Mouse (Mus musculus) layer of hippocampus, adult 11-12 months (tissue): Measurements from ENCODE around the gene Zfp646.
"Not testable (repeated sequence)": the region's sequence is repeated elsewhere in the genome, so short reads cannot be mapped to it uniquely, and the experiment has no call there.

Experiments used
- DNase-seq: peaks from one replicate; pipeline ENCODE4 v3.0.0; 2022; ENCODE audit warnings: low spot score

Zfp646 gene

DNA sequence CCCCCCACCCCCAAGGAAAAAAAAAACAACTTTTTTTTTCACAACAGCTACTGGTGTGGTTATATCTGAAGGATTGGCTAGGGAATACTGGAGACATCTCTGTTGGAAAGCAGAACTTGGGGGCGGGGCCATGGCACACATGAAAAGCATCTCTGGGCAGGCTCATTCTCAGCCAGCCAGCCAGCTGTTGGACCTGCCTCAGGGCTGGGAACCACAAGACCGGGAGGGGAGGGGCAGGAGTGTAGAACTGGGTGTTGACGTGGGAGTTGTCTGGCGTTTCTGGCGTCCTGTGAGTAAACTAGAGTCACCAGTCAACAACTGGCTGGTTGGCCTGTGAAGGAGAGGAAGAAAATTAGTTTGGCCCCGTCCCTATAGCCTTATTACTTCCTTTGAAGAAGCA is 9.9 kb downstream of the Zfp646 start:
- peak; percentile 55 for DNase-seq

GRCm38 (mm10) chr7:127886551-127886950 is 10.5 kb downstream of the Zfp646 start:
- DNase-seq = no peak

DNA sequence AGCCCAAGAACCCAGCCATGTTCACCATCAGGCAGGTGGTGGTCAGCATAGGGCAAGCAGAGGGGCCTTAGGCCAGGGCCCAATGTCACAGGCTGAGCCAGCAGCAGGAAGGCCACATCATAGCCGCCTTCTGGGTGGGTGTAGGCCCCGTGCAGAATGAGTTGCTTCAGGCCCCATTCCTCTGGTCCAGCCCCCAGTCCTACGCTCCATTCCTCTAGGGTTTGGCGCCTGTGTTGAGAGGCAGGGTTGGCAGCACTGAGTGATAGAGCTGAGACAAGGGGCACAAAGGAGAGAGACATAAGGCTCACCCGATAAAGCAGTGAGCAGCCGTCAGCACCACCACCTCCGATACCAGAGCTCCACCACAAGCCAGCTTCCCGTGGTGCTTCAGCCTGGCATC is 11.2 kb downstream of the Zfp646 start:
- DNase-seq = no peak

DNA sequence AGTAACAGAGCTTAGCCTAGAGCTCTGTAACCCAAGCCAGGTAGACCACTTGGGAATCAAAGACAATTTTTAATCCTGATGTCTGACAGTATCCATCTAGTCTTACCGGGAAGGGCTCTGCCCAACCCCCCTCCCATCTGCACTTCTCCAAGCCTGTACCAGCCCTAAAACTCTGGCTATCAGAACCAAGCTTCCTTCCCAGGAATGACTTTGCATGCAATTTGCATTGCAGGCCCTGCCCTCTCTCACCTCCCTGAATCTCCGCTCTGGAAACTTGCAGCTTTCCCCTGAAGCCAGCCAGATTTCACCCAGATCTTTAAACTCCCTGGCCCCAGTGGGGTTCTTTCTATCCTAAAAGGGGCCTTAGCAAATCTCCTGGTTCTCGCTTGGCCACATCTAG is 11.8 kb downstream of the Zfp646 start:
- no peak for DNase-seq

- no peak for DNase-seq
Observed at GRCm38 (mm10) chr7:127888821-127889220, 12.8 kb downstream of the Zfp646 start.

DNA sequence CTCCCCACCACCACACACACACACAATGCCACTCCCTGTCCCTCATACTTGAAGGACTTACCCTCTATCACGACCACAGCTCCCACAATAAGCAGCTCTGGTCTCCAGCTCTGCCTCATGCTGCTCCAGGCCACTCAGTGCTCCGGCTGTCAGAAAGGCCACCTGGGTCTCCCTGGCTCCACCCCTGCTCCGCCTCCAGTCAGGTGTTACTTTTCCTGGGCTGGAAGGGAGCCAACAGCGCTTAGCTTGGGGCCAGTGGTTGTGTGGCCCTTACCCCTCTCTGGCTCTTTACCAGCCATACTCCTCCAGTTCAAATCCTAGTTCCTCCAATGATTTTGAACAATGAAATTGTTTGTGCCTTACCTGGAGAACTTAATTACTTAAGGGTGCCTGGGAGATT is 14.8 kb downstream of the Zfp646 start, which contains the start of gene Prss53:
Prss53 (minus strand) TSS at position 173 of the 400 bp plus-strand sequence.
- DNase-seq = no peak

DNA sequence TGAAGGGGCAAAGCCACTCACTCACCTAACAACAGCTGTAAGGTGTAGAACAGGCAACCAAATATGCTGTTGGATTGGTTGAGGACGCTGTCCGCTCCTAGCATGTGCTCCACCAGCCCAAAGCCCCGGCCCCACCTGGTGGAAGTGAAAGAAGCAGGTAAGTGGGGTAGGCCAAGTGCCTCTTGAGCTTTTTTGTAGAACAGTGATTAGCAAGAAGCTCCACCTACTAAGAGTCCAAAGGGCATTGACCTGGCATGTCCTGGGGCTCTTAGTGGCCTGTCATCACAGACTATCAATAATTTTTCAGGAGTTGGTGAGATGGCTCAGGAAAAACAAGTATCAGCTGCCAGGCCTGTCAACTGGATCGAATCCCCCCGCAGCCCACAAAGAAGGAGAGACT is 18.5 kb downstream of the Zfp646 start:
- no peak for DNase-seq

GRCm38 (mm10) chr7:127895442-127895841 is 19.4 kb downstream of the Zfp646 start, which contains the start of the genes Gm21974 and Vkorc1:
TSS of gene Gm21974 (minus strand) at chr7:127895454.
TSS of gene Vkorc1 (minus strand) at chr7:127895617.
- DNase-seq = peak; percentile 96

DNA sequence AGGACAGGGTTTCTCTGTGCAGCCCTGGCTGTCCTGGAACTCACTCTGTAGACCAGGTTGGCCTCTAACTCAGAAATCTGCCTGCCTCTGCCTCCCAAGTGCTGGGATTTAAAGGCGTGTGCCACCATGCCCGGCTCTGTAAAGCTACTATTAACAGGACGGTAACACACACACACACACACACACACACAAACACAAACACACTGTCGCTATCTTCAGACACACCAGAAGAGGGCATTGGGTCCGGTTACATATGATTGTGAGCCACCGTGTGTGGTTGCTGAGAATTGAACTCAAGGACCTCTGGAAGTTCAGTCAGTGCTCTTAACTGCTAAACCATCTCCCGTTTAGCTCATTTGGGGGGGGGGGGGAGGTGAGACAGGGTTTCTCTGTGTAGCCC is 19.9 kb downstream of the Zfp646 start:
- DNase-seq = not testable (repeated sequence)

DNA sequence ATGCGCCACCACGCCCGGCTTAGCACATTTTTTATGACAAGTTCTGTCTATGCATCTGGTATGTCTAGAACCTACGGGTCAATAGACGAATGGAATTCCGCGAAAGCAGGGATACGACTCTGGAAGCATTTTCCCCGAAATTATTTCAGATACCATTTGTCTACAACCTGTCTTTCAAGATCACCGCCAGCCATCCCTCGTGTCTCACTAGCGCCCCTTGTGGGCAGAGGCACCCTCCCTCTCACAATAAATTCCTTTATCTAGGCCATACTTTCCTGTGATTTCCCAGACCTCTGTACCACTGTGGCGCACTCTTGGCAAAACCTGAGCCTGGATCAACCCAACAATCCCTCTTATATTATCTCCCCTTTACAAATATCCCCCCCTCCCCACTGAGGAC is 20.4 kb downstream of the Zfp646 start:
- DNase-seq = peak; percentile 74

- no peak for DNase-seq
Observed at GRCm38 (mm10) chr7:127897542-127897941, 21.5 kb downstream of the Zfp646 start.

DNA sequence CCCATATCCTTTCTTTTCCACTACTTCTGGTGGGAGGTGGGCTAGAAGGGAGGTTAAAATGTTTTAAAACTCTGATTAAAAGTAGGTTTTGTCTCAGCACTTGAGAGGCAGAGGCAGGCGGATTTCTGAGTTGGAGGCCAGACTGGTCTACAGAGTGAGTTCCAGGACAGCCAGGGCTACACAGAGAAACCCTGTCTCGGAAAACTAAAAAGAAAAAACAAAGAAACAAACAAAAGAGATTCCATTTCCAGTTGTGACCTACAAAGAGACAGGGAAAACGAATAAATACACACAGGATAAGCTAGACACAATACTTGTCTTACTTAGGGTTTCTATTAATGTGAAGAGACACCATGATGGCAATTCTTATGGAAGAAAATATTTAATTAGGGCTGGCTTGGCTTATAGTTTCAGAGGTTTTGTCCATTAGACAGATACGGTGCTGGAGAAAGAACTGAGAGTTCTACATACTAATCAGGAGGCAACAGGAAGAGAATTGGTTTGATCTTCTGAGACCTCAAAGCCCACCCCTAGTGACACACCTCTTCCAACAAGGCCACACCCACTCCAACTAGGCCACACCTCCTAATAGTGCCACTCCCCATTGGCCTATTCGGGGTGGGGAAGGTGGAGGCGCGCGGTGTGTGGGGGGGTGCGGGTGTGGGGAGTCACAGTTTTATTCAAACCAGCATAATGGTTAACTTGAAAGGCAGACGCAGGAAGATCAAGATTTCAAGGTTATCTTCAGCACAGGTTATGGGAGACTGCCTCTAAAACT is 22.3 kb downstream of the Zfp646 start:
- no peak for DNase-seq

- no peak for DNase-seq
Observed at GRCm38 (mm10) chr7:127899997-127900396, 24.0 kb downstream of the Zfp646 start.

GRCm38 (mm10) chr7:127901772-127902171 is 25.8 kb downstream of the Zfp646 start:
- DNase-seq = no peak

- DNase-seq = peak; percentile 83
Observed at GRCm38 (mm10) chr7:127903971-127904796, 28.2 kb downstream of the Zfp646 start, which contains the start of gene Bckdk. TSS of gene Bckdk (plus strand) at chr7:127904082.

DNA sequence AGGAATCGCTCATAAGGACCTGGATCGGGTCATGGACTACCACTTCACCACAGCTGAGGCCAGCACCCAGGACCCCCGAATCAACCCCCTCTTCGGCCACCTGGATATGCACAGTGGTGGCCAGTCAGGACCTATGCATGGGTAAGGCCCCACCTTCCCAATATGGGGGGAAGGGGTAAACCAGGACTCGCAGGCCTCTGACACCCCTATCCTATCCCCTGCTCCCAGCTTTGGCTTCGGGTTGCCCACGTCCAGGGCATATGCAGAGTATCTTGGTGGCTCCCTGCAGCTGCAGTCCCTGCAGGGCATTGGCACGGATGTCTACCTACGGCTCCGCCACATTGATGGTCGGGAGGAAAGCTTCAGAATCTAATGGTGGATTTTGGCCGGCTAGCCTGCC is 31.9 kb downstream of the Zfp646 start:
- DNase-seq = no peak

DNA sequence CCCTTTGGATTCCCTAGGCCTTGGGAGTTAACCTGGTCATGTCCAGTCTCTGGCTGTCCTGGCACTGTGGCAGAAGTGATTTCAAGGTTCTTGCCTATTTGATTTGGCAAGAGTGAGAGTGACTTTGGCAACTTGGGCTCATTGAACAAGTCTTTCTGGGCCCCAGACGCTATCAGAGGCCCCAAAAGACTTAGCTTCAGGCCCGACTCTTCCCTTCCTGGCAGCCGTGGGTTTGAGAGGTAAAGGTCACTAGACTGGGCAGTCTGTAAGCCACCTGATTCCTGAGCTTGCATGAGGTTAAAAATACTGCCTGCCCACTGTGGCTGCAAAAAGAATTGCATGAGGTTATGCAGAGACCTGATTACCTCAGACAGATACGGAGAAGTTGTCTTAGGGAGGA is 32.6 kb downstream of the Zfp646 start:
- no peak for DNase-seq

GRCm38 (mm10) chr7:127912190-127912871 is 36.3 kb downstream of the Zfp646 start, which contains the start of gene Kat8:
TSS of gene Kat8 (plus strand) at chr7:127912516.
- DNase-seq = peak; percentile 88

DNA sequence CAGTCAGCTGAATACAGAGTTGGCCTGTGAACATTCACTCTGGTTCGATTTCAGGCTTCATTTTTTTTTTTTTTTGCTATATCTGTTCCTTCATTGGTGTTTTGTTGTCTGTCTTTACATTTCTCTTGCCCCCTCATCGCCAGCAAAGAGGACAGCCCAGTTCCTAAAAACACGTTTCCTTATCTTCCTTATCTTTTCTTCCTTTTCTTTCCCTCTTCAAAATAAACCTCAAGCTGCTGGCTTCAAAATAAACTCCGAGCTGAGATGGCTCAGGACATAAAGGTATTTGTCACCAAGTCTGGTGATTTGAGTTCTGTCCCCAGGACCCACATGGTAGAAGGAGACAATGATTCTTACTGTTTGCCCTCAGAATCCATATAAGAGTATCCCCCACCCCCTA is 36.9 kb downstream of the Zfp646 start:
- DNase-seq = no peak

DNA sequence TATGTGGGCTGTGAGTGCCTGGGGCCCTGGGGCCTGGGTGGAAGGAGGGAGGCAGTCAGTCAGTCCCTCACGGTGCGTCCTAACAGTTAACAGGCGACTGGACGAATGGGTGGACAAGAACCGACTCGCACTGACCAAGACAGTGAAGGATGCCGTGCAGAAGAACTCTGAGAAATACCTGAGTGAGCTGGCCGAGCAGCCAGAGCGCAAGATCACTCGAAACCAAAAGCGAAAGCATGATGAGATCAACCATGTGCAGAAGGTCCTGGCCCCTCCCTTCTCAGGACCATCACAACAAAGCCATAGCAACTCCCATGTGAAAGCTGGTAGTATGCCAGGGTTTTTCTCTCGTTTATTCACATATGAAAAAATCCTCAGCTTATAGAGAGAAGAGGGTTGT is 39.3 kb downstream of the Zfp646 start:
- no peak for DNase-seq

DNA sequence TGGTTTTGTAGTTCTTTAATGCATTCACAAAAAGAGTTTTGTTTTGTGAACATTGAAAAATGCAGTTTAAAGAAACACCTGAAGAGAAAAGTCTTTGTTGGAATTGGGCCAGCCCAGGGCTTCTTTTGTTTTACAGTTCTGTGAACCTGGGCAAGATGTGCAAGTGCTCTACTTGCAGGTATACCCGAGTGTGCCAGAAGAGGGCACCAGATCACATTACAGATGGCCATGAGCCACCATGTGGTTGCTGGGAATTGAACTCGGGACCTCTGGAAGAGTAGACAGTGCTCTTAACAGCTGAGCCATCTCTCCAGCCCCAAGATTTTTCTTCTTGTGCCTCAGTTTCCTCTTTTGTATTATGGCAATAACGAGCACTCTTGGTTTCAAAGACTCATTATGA is 42.2 kb downstream of the Zfp646 start:
- no peak for DNase-seq

DNA sequence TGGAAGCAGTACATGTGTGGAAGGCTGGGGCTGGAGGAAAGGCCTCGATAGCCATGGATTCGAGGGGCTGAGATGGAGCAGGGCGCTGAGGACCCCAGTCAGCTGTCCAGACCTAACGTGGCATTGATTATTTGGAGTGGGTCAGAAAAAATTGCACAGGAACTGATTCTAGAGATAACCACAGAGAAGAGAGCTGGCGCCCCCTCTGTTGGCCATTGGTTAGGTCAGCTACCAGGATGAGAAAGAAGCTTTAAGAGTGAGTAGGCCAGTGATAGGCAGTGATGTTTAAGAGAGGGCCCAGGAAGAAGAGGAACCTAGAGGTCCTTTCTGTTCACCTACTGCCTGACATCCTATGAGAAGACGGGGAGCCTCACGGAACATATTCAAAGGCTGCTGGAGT is 43.3 kb downstream of the Zfp646 start:
- DNase-seq = no peak
